Mouse (Mus musculus) adrenal gland, adult 2 months (tissue): Measurements from ENCODE around the gene Herc1. TPM values are rescaled to one million over a fixed set of nuclear protein-coding genes. Genes with fewer than 3 reads are reported as not detected.

Experiments
- DNase-seq: peaks from one replicate; pipeline ENCODE4 v3.0.0; 2021
- polyA plus RNA-seq: library from polyadenylated mRNA; depleted of rRNA; stranded (reverse); fragments of >200 nt; gene quantifications from 2 replicates; pipeline ENCODE4 v1.2.3, GENCODE M21; 2012; rRNA removed
- total RNA-seq, 2 experiments: library from RNA; stranded (reverse); gene quantifications; 2 replicates each; pipeline ENCODE4 v1.2.3; 2021

Gene Herc1
- total and polyA plus RNA-seq, 3 experiments = 7.9 to 40.6 (median 34.5) TPM

GRCm38 (mm10) chr9:66520299-66520698 is 170.0 kb downstream of the Herc1 start:
- DNase-seq = no peak

- DNase-seq = no peak
These were observed 171.3 kb downstream of the Herc1 start for GRCm38 (mm10) chr9:66521595-66521994.

- DNase-seq = no peak
These were observed 192.5 kb downstream of the Herc1 start for GRCm38 (mm10) chr9:66542785-66543184.

Other genes starting within 250 kb of the Herc1 start
- 100 to 1,000 TPM; 112 to 118 TPM for gene Snx1, start 223.9 kb upstream of the Herc1 start, total RNA-seq
- 58.9 and 59.7 TPM in 2 replicates for gene Snx1, start 223.9 kb upstream of the Herc1 start, polyA plus RNA-seq
- 10 to 100 TPM; 74.9 to 80.0 TPM for gene Ciao2a, start 223.8 kb upstream of the Herc1 start, total RNA-seq
- gene Ciao2a, start 223.8 kb upstream of the Herc1 start, polyA plus RNA-seq = 4.9 and 5.2 TPM in 2 replicates
- gene Dapk2, start 192.2 kb upstream of the Herc1 start, total RNA-seq = 1 to 10 TPM; 4.5 to 9.7 TPM
- gene Dapk2, start 192.2 kb upstream of the Herc1 start, polyA plus RNA-seq = 1.4 and 3.0 TPM in 2 replicates
- gene Fbxl22, start 164.1 kb downstream of the Herc1 start, total RNA-seq = under 1 TPM; 0.52 to 0.75 TPM
- 1.8 and 2.7 TPM in 2 replicates for gene Fbxl22, start 164.1 kb downstream of the Herc1 start, polyA plus RNA-seq
- 10 to 100 TPM; 38.8 to 39.1 TPM for gene Usp3, start 242.7 kb downstream of the Herc1 start, total RNA-seq
- gene Usp3, start 242.7 kb downstream of the Herc1 start, polyA plus RNA-seq = 13.7 and 15.4 TPM in 2 replicates